Mouse (Mus musculus) stomach, postnatal 0 days (tissue): ENCODE results near the gene C530008M17Rik.

ENCODE experiments used
- CTCF ChIP-seq: IDR thresholded peaks from 2 replicates; pipeline ENCODE4 v1.5.1; 2016; ENCODE audit warnings: antibody characterized with exemption, low read depth, mild to moderate bottlenecking, moderate library complexity
- EP300 ChIP-seq: optimal IDR thresholded peaks from 2 replicates; pipeline ENCODE3; 2016; ENCODE audit warnings: antibody characterized with exemption

DNA sequence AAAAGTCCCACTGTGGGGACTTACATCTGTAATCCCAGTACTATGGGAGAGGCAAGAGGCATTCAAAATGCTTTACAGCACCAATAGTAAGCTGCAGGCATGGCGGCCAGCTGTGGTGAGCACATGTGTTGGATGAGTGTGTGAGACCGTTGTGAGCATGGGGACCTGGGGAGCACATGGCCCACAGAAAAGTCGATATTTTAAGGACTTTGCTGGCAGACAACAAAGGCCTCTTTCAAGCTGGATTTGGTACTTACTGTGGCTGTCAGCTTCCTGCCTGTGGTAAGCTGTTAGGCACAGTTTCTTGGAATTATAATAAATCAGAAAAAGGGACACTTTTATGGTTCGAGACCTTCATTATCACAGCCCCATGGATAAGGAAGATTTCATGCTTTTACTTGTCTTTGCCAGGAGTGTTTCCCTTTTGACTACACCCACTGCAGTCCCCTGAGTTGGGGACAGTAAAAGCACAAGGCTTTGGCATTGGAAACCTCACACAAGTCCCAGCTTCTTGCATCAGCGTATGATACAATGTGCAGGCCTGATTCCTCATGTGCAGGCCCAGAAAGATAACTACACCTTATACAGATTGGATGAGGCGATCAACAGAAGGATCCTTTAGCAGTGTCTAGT lies 43.3 kb upstream of the C530008M17Rik start:
- no peak for TF ChIP-seq CTCF
- TF ChIP-seq EP300: no peak
